Mouse (Mus musculus) kidney, embryonic 16.5 days (tissue): ENCODE data around the gene A930009A15Rik. TPM values are rescaled to one million over a fixed set of nuclear protein-coding genes. Genes with fewer than 3 reads are reported as not detected.

ENCODE experiments used
- ATAC-seq: fragments of 200-750 bp; cut with Nextera tagmentation; 2 replicates; pipeline ENCODE4 v1.8.0; 2017; ENCODE audit warnings: moderate TSS enrichment; ENCODE audit not compliant: low FRiP score, low TSS enrichment
- H3K27ac ChIP-seq: fragments of 300-500 bp; sonication (generic); 2 replicates; pipeline ENCODE4 v1.5.1; 2014; ENCODE audit warnings: low read length
- H3K27me3 ChIP-seq: fragments of 300-500 bp; sonication (generic); 2 replicates; pipeline ENCODE4 v1.6.1; 2014; ENCODE audit warnings: low read length, control low read depth, mixed read lengths; ENCODE audit not compliant: insufficient read depth
- H3K36me3 ChIP-seq: fragments of 300-500 bp; sonication (generic); 2 replicates; pipeline ENCODE4 v1.6.1; 2014; ENCODE audit warnings: low read length, control low read depth, mixed read lengths; ENCODE audit not compliant: insufficient read depth
- H3K4me1 ChIP-seq: fragments of 300-500 bp; sonication (generic); 2 replicates; pipeline ENCODE4 v1.6.1; 2014; ENCODE audit warnings: low read length, control low read depth, mixed read lengths; ENCODE audit not compliant: insufficient read depth
- H3K4me2 ChIP-seq: fragments of 300-500 bp; sonication (generic); replicated peaks from 2 replicates; pipeline ENCODE4 v1.6.1; 2014; ENCODE audit warnings: low read depth, low read length
- H3K4me3 ChIP-seq: fragments of 300-500 bp; sonication (generic); 2 replicates; pipeline ENCODE4 v1.5.1; 2014; ENCODE audit warnings: mild to moderate bottlenecking, low read length
- H3K9ac ChIP-seq: fragments of 300-500 bp; sonication (generic); replicated peaks from 2 replicates; pipeline ENCODE4 v1.6.1; 2014; ENCODE audit warnings: low read length
- H3K9me3 ChIP-seq: fragments of 300-500 bp; sonication (generic); 2 replicates; pipeline ENCODE4 v1.6.1; 2016; ENCODE audit warnings: low read length, control low read depth
- WGBS: fragments of 180-500 bp; shearing (Covaris S2); extraction: QIAGEN DNeasy Blood & Tissue Kit; methylation state at CpG from one replicate; pipeline ENCODE4 v1.1.7; 2014; 5-methylcytosine and 5-hydroxymethylcytosine counted together
- polyA plus RNA-seq: library from polyadenylated mRNA; unstranded; fragments of >200 nt; fragmentation: Nextera tagmentation; extraction: Ambion mirVana; gene quantifications from 2 replicates; pipeline ENCODE4 v1.2.1, GENCODE M21; 2015

Gene A930009A15Rik
- polyA plus RNA-seq: not detected in 2 replicates

GRCm38 (mm10) chr10:115569712-115570491, at the start of gene A930009A15Rik:
TSS of gene A930009A15Rik (plus strand) at chr10:115569986.
- 61% methylated on average over 15 of the region's 15 CpGs for WGBS
- no peaks in the 10 kb centered on the region for H3K27me3 ChIP-seq
- no peaks in the 10 kb centered on the region for H3K36me3 ChIP-seq
- H3K4me1 ChIP-seq: peaks cover 17% of the 10 kb centered on the region
- H3K27ac ChIP-seq: no peak within 1 kb of the TSS
- 0 out of 2 replicates have a peak, but pooled peaks cover 3% of the 10 kb centered on the region for H3K9me3 ChIP-seq
- H3K4me3 ChIP-seq: no peak within 1 kb of the TSS
- no peak within 1 kb of the TSS for H3K4me2 ChIP-seq
- no peak within 1 kb of the TSS for H3K9ac ChIP-seq
- no peak for ATAC-seq

DNA sequence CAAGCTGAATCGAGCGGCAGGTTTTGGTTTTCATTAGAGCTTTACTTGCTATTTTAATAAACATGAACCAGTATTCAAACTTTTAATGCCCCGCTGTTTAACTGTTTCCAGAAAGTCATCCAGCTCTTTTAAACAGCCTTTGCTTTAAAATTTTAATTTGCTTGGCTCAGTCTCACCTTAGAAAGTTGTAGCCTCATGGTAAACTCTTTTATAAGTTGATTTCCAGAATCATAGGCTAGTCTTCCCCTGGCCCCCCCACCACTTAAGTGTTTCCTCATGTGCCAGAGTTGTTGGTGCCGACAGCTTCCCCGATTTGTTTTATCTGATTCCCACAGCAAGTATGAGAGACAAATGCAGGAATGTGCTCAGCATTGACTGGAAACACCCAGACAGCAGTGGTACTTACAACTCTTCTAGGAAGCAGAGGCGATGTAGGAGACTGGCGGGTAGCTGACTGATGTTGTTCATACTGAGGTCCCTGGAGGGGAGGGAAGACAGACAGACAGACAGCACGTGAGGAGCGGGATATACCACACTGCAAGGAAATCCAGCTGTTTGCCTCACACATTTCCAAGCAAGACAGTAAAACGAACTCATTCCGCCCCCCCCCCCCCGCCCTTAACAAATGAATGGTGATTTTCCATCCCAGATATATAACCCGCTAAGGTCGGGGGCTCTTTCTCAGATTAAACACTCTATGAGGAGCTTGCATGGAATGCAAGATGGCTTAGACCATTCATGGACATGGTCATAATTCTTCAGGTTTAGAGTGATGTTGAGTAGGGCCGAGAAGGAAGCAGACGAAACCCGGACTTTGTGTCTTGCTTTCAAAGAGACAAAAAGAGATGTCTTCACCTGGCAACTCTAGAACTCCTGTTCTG, 49.3 kb upstream of the A930009A15Rik start:
- Histone ChIP-seq H3K4me2 (peak overlapping the region; percentile 13), H3K27me3 (no peaks in the 10 kb centered on the region), H3K9ac (no peak overlapping the region), H3K36me3 (no peaks in the 10 kb centered on the region), H3K4me3 (no peak overlapping the region), H3K4me1 (peaks cover 12% of the 10 kb centered on the region), H3K27ac (peak overlapping the region; percentile 76), H3K9me3 (no peaks in the 10 kb centered on the region)
- ATAC-seq: peak; percentile 83
- 43% methylated on average over 17 of the region's 17 CpGs for WGBS

DNA sequence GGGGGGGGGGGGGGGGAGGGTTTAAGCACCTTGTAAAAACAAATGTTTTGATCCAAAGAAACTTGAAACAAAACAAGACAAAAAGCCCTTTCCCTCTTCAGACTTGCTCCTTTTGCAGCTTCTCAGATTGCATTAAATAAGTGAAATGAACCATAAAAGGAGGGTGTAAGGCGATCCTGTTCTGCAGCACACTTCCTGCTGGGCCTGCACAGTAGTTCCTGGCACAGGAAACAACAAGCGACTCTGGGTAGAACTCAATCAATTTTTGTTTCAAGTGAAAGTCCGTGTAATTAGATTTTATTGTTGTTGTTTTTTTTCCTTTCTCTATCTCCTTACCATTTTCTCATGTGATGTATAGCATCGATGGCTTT, 48.7 kb upstream of the A930009A15Rik start:
- peak; percentile 85; the same call in 1 of the 2 replicates for ATAC-seq
- Histone ChIP-seq H3K4me2 (peak overlapping the region; percentile 13; the same call in 1 of the 2 replicates), H3K27ac (peak overlapping the region; percentile 76)

GRCm38 (mm10) chr10:115528892-115529291, 40.9 kb upstream of the A930009A15Rik start:
- Histone ChIP-seq H3K27me3 (no peaks in the 10 kb centered on the region), H3K4me3 (no peak overlapping the region), H3K36me3 (no peaks in the 10 kb centered on the region), H3K27ac (no peak overlapping the region), H3K4me2 (no peak overlapping the region), H3K9ac (no peak overlapping the region), H3K9me3 (no peaks in the 10 kb centered on the region), H3K4me1 (no peaks in the 10 kb centered on the region)
- WGBS: 62% methylated on average over 4 of the region's 4 CpGs
- no peak for ATAC-seq

More for the DNA sequence above, 48.7 kb upstream of the A930009A15Rik start:
- H3K27me3 ChIP-seq: no peaks in the 10 kb centered on the region
- no peaks in the 10 kb centered on the region for H3K9me3 ChIP-seq
- 19% methylated on average over 4 of the region's 4 CpGs for WGBS
- H3K4me3 ChIP-seq: no peak overlapping the region
- peaks cover 12% of the 10 kb centered on the region for H3K4me1 ChIP-seq
- no peaks in the 10 kb centered on the region for H3K36me3 ChIP-seq
- H3K9ac ChIP-seq: no peak overlapping the region

- Histone ChIP-seq H3K9ac (no peak overlapping the region), H3K4me3 (no peak overlapping the region), H3K9me3 (0 out of 2 replicates have a peak, but pooled peaks cover 2% of the 10 kb centered on the region), H3K27ac (no peak overlapping the region), H3K4me2 (no peak overlapping the region), H3K36me3 (no peaks in the 10 kb centered on the region), H3K4me1 (no peaks in the 10 kb centered on the region), H3K27me3 (no peaks in the 10 kb centered on the region)
- ATAC-seq: no peak
- 85% methylated on average over 12 of the region's 12 CpGs for WGBS
These were observed 40.0 kb upstream of the A930009A15Rik start for GRCm38 (mm10) chr10:115529768-115530167.

DNA sequence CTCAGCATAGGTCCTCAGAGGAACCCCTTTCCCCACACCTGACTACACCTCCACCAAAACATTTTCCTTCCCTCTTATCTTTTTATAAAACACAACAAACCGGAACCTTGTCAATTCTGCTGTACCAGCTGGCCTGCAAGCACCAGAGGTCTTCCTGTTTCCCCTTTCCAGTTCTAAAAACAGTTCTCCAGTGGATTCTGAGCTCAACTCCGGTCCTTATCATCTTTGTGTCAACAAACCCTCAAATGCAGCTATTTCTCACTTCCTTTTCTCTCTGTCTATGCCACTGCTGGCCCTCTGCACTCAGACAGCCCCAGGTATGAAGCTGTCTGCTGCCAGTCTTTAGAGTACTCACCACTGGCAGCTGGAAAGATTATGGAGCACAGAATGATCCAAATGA, 39.0 kb upstream of the A930009A15Rik start:
- H3K4me2 ChIP-seq: no peak overlapping the region
- H3K4me1 ChIP-seq: no peaks in the 10 kb centered on the region
- H3K9ac ChIP-seq: no peak overlapping the region
- no peak overlapping the region for H3K4me3 ChIP-seq
- ATAC-seq: no peak
- 0 out of 2 replicates have a peak, but pooled peaks cover 2% of the 10 kb centered on the region for H3K9me3 ChIP-seq
- no peaks in the 10 kb centered on the region for H3K36me3 ChIP-seq
- WGBS: 56% methylated on average over 2 of the region's 2 CpGs
- no peaks in the 10 kb centered on the region for H3K27me3 ChIP-seq
- no peak overlapping the region for H3K27ac ChIP-seq

DNA sequence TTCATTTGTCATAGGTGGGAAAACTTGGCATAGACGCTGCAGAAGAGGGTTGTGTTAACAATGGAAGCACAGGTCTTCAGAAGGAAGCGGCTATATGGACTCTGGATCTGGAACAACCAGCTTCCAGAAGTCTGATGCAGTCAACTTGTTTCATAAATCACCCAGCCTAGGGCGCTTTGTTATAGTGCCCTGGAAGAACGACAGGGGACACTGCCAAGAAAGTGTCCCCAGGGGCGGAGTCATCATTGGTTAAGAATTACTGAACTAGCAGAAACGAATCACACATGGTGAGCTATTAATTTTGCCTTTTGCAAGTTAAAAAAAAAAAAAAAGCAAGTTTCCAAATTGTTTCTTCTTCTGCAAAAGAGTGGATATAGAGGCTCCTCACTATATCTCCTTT, 26.9 kb upstream of the A930009A15Rik start:
- no peak overlapping the region for H3K4me2 ChIP-seq
- H3K27me3 ChIP-seq: no peaks in the 10 kb centered on the region
- no peaks in the 10 kb centered on the region for H3K36me3 ChIP-seq
- H3K4me3 ChIP-seq: no peak overlapping the region
- H3K9ac ChIP-seq: no peak overlapping the region
- no peak for ATAC-seq
- no peak overlapping the region for H3K27ac ChIP-seq
- H3K4me1 ChIP-seq: no peaks in the 10 kb centered on the region
- WGBS: 62% methylated on average over 6 of the region's 6 CpGs
- H3K9me3 ChIP-seq: 0 out of 2 replicates have a peak, but pooled peaks cover 3% of the 10 kb centered on the region

- Histone ChIP-seq H3K4me1 (no peaks in the 10 kb centered on the region), H3K4me3 (no peak overlapping the region), H3K27me3 (no peaks in the 10 kb centered on the region), H3K4me2 (0 out of 2 replicates have a peak overlapping the region, but pooled peaks have one; percentile 10), H3K27ac (no peak overlapping the region), H3K36me3 (no peaks in the 10 kb centered on the region), H3K9me3 (0 out of 2 replicates have a peak, but pooled peaks cover 3% of the 10 kb centered on the region), H3K9ac (no peak overlapping the region)
- 32% methylated on average over 7 of the region's 7 CpGs for WGBS
- ATAC-seq: peak; percentile 84; the same call in 1 of the 2 replicates
These were observed 19.5 kb upstream of the A930009A15Rik start for GRCm38 (mm10) chr10:115550253-115550652.

DNA sequence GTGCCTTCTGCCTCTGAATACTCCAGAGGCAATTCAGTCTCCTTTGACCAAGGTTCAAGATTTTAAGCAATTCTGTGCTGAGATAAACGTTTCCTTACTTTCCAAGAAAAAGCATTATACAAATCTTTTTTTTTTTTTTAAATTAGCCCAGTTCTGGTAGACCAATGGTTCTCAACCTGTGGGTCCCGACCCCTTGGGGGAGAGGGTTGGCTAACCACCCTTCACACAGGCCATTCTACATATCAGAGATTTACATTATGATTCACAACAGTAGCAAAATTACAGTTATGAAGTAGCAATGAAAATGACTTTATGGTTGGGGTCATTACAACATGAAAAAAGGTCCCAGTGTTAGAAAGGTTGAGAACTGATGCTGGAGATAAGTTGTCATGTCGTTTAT, 18.7 kb upstream of the A930009A15Rik start:
- Histone ChIP-seq H3K9ac (no peak overlapping the region), H3K4me2 (no peak overlapping the region), H3K9me3 (no peaks in the 10 kb centered on the region), H3K27me3 (no peaks in the 10 kb centered on the region), H3K27ac (no peak overlapping the region), H3K36me3 (no peaks in the 10 kb centered on the region), H3K4me1 (no peaks in the 10 kb centered on the region), H3K4me3 (no peak overlapping the region)
- no peak for ATAC-seq
- WGBS: 74% methylated on average over 3 of the region's 3 CpGs
